Mouse (Mus musculus): ENCODE measurements around the gene Vhl. TPM values are rescaled to one million over a fixed set of nuclear protein-coding genes. Genes with fewer than 3 reads are reported as not detected.

The Vhl gene
- total RNA-seq (2021) = 10 to 100 TPM; 32.5 to 34.3 TPM
- long read RNA-seq, experiment 1, transcript Vhl-201 (3 exons, 2,792 nt) = major isoform, 48 of 50 reads
- long read RNA-seq, experiment 1, partial matches to known transcripts = 0 of 50 reads
- long read RNA-seq, experiment 1, other reads (novel, unspliced or antisense) = 2 of 50 reads
- long read RNA-seq, experiment 2, transcript Vhl-201 (3 exons, 2,792 nt) = major isoform, 48 of 61 reads
- long read RNA-seq, experiment 2, partial matches to known transcripts = 2 of 61 reads
- long read RNA-seq, experiment 2, other reads (novel, unspliced or antisense) = 11 of 61 reads

GRCm38 (mm10) chr6:113623941-113624751, at the start of gene Vhl:
Vhl (plus strand) TSS chr6:113623959.
- DNase-seq (ENCODE audit: low spot score in 2 of 2) = peak; percentile 62 to 71

GRCm38 (mm10) chr6:113576044-113576443, 47.7 kb upstream of the Vhl start:
- DNase-seq (ENCODE audit: low spot score in 2 of 2) = no peak

- no peak for DNase-seq (ENCODE audit: low spot score in 2 of 2)
Measured at GRCm38 (mm10) chr6:113579306-113579705, 44.5 kb upstream of the Vhl start.

GRCm38 (mm10) chr6:113583023-113583422, 40.7 kb upstream of the Vhl start:
- no peak for DNase-seq (ENCODE audit: low spot score in 2 of 2)

GRCm38 (mm10) chr6:113585065-113585464, 38.7 kb upstream of the Vhl start:
- no peak for DNase-seq (ENCODE audit: low spot score in 2 of 2)

- DNase-seq (ENCODE audit: low spot score in 2 of 2) = peak in 1 of 2 experiments; percentile 21
Measured at GRCm38 (mm10) chr6:113586466-113587183, 37.1 kb upstream of the Vhl start.

GRCm38 (mm10) chr6:113592637-113593036, 31.1 kb upstream of the Vhl start:
- DNase-seq (ENCODE audit: low spot score in 2 of 2) = no peak

- DNase-seq (ENCODE audit: low spot score in 2 of 2) = no peak
Measured at GRCm38 (mm10) chr6:113597945-113598344, 25.8 kb upstream of the Vhl start.

GRCm38 (mm10) chr6:113599833-113600232, 23.9 kb upstream of the Vhl start:
- peak; percentile 29 to 57 for DNase-seq (ENCODE audit: low spot score in 2 of 2)

- DNase-seq (ENCODE audit: low spot score in 2 of 2) = no peak
Measured at GRCm38 (mm10) chr6:113600543-113601139, 23.1 kb upstream of the Vhl start, which contains the start of gene Fancd2os. Fancd2os (minus strand) TSS chr6:113600715.

- no peak for DNase-seq (ENCODE audit: low spot score in 2 of 2)
Measured at GRCm38 (mm10) chr6:113602821-113603220, 20.9 kb upstream of the Vhl start.

- DNase-seq (ENCODE audit: low spot score in 2 of 2) = no peak
Measured at GRCm38 (mm10) chr6:113603993-113604392, 19.8 kb upstream of the Vhl start.

- DNase-seq (ENCODE audit: low spot score in 2 of 2) = peak; percentile 66 to 76
Measured at GRCm38 (mm10) chr6:113604432-113605223, 19.1 kb upstream of the Vhl start, which contains the start of gene Brk1. Brk1 (plus strand) TSS chr6:113604772.

- DNase-seq (ENCODE audit: low spot score in 2 of 2) = no peak
Measured at GRCm38 (mm10) chr6:113605224-113605545, 18.6 kb upstream of the Vhl start.

GRCm38 (mm10) chr6:113608871-113609270, 14.9 kb upstream of the Vhl start:
- no peak for DNase-seq (ENCODE audit: low spot score in 2 of 2)

- no peak for DNase-seq (ENCODE audit: low spot score in 2 of 2)
Measured at GRCm38 (mm10) chr6:113609293-113609692, 14.5 kb upstream of the Vhl start.

GRCm38 (mm10) chr6:113612258-113612969, 11.3 kb upstream of the Vhl start:
- DNase-seq (ENCODE audit: low spot score in 2 of 2) = no peak

- no peak for DNase-seq (ENCODE audit: low spot score in 2 of 2)
Measured at GRCm38 (mm10) chr6:113614152-113614551, 9.6 kb upstream of the Vhl start.

GRCm38 (mm10) chr6:113614997-113615396, 8.8 kb upstream of the Vhl start:
- DNase-seq (ENCODE audit: low spot score in 2 of 2) = no peak

GRCm38 (mm10) chr6:113615489-113615888, 8.3 kb upstream of the Vhl start:
- DNase-seq (ENCODE audit: low spot score in 2 of 2) = no peak
